Mouse (Mus musculus): Measurements from ENCODE around the gene Cdh11. TPM values are rescaled to one million over a fixed set of nuclear protein-coding genes. Genes with fewer than 3 reads are reported as not detected.
"Not testable (repeated sequence)": the region's sequence is repeated elsewhere in the genome, so short reads cannot be mapped to it uniquely, and the experiment has no call there.

The Cdh11 gene
- polyA plus RNA-seq, 1 experiment from 2014 or later = 176 TPM

- not testable (repeated sequence) for H3K27me3 ChIP-seq (ENCODE audit: control insufficient read depth, insufficient read depth, low read length); H3K4me2 ChIP-seq (replicated peaks; ENCODE audit: low read depth, low read length); H3K4me1 ChIP-seq (ENCODE audit: control insufficient read depth, insufficient read depth, low read length); ATAC-seq (ENCODE audit: low FRiP score, low TSS enrichment); H3K27ac ChIP-seq (ENCODE audit: low read depth, low read length); H3K4me3 ChIP-seq (ENCODE audit: low read length); H3K9me3 ChIP-seq (ENCODE audit: control insufficient read depth, low read length); H3K36me3 ChIP-seq (ENCODE audit: control insufficient read depth, insufficient read depth, low read length); H3K9ac ChIP-seq (ENCODE audit: low read depth, low read length)
- WGBS = 86% methylated on average over 7 of the region's 7 CpGs
These were observed 100.0 kb downstream of the Cdh11 start for GRCm38 (mm10) chr8:102685491-102685890.

DNA sequence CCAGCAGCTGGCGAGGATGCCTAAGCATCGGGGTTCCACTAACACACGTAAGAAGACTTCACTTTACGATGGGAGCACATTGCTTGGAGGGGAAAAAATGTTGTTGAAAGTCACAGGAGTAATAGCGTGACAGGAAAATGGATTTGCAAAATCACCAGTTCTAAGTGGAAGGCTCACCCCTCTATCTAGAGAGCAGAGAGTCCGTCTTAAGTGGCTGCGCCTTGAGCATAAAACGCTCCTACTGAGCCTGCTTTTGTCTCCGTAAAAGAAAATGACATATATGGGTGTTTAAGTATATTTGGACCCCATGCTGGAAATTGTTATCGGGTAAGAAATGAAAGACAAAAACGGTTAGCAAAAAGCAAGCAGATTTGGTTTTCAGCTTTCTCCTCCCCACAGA lies 100.4 kb downstream of the Cdh11 start:
- no peak overlapping the region for H3K27ac ChIP-seq (ENCODE audit: low read depth, low read length)
- no peak for ATAC-seq (ENCODE audit: low FRiP score, low TSS enrichment)
- no peaks in the 10 kb centered on the region for H3K9me3 ChIP-seq (ENCODE audit: control insufficient read depth, low read length)
- H3K36me3 ChIP-seq (ENCODE audit: control insufficient read depth, insufficient read depth, low read length) = peaks cover under 1% of the 10 kb centered on the region; the same call in 1 of the 2 replicates
- no peaks in the 10 kb centered on the region for H3K27me3 ChIP-seq (ENCODE audit: control insufficient read depth, insufficient read depth, low read length)
- no peak overlapping the region for H3K9ac ChIP-seq (ENCODE audit: low read depth, low read length)
- H3K4me1 ChIP-seq (ENCODE audit: control insufficient read depth, insufficient read depth, low read length) = no peaks in the 10 kb centered on the region
- no peak overlapping the region for H3K4me3 ChIP-seq (ENCODE audit: low read length)
- 86% methylated on average over 11 of the region's 11 CpGs for WGBS
- no peak overlapping the region for H3K4me2 ChIP-seq (replicated peaks; ENCODE audit: low read depth, low read length)

DNA sequence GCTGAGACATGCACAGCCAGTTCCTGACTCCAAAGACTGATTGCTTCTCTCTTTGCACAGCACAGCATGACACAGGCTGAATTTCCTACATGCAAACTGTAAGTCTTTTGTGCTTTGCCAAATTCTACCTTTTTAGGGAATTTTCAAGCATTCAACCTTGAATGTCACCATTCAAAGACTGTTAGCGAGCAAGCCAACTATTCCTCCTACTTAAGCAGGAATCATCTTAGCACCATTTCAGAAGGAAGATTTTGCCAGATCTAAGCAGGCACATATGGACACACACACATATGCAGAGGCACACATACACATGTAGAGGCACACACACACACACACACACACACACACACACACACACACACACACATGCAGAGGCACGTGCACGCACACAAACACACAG lies 108.3 kb downstream of the Cdh11 start:
- no peak overlapping the region for H3K4me2 ChIP-seq (replicated peaks; ENCODE audit: low read depth, low read length)
- H3K9ac ChIP-seq (ENCODE audit: low read depth, low read length) = no peak overlapping the region
- WGBS = 96% methylated on average over 3 of the region's 3 CpGs
- H3K4me1 ChIP-seq (ENCODE audit: control insufficient read depth, insufficient read depth, low read length) = no peaks in the 10 kb centered on the region
- no peaks in the 10 kb centered on the region for H3K9me3 ChIP-seq (ENCODE audit: control insufficient read depth, low read length)
- H3K36me3 ChIP-seq (ENCODE audit: control insufficient read depth, insufficient read depth, low read length) = peaks cover 30% of the 10 kb centered on the region; the same call in 1 of the 2 replicates
- H3K27me3 ChIP-seq (ENCODE audit: control insufficient read depth, insufficient read depth, low read length) = no peaks in the 10 kb centered on the region
- H3K27ac ChIP-seq (ENCODE audit: low read depth, low read length) = no peak overlapping the region
- no peak overlapping the region for H3K4me3 ChIP-seq (ENCODE audit: low read length)
- no peak for ATAC-seq (ENCODE audit: low FRiP score, low TSS enrichment)

DNA sequence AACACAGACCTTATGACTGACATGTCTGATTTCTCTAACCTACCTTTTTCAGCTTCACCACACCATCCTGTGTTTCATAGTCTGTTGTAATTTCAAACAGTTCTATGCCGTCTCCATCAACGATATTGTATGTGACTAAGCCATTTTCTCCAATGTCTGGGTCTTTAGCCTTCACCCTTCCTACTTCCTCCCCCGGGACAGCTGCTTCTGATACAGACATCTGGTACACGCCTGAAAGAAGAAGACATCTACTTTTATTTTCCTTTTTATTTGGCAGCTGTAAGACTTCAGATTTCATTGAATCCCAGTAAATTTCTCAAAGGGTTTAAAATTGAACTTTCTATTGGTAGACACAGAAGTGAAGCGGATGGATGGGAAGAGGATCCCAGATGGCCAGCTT lies 120.9 kb downstream of the Cdh11 start:
- H3K4me3 ChIP-seq (ENCODE audit: low read length); H3K9me3 ChIP-seq (ENCODE audit: control insufficient read depth, low read length); H3K4me1 ChIP-seq (ENCODE audit: control insufficient read depth, insufficient read depth, low read length); H3K27ac ChIP-seq (ENCODE audit: low read depth, low read length); H3K4me2 ChIP-seq (replicated peaks; ENCODE audit: low read depth, low read length); ATAC-seq (ENCODE audit: low FRiP score, low TSS enrichment); H3K9ac ChIP-seq (ENCODE audit: low read depth, low read length); H3K27me3 ChIP-seq (ENCODE audit: control insufficient read depth, insufficient read depth, low read length): not testable (repeated sequence)
- 79% methylated on average over 5 of the region's 5 CpGs for WGBS
- H3K36me3 ChIP-seq (ENCODE audit: control insufficient read depth, insufficient read depth, low read length) = peaks cover 46% of the 10 kb centered on the region

DNA sequence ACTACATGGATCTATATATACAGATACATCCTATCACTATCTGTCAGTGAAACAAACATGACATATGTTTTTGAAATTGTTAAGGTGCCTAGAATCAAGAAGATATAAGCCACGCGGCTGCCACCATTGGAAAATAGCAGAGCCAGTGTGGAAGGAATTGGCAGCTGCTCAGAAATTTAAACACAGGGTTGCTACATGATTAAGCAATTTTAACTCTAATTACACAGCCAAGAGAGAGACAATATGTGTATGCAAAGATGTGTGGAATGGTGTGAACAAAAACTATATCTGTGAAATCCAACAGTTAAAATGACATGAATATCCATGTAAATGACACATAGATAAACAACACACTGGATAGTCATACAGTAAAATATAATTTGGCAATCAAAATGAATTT lies 128.9 kb downstream of the Cdh11 start:
- Histone ChIP-seq H3K27ac (ENCODE audit: low read depth, low read length) (no peak overlapping the region), H3K9me3 (ENCODE audit: control insufficient read depth, low read length) (no peaks in the 10 kb centered on the region), H3K27me3 (ENCODE audit: control insufficient read depth, insufficient read depth, low read length) (no peaks in the 10 kb centered on the region), H3K9ac (ENCODE audit: low read depth, low read length) (no peak overlapping the region), H3K4me3 (ENCODE audit: low read length) (no peak overlapping the region), H3K36me3 (ENCODE audit: control insufficient read depth, insufficient read depth, low read length) (peaks cover 61% of the 10 kb centered on the region), H3K4me2 (replicated peaks; ENCODE audit: low read depth, low read length) (no peak overlapping the region), H3K4me1 (ENCODE audit: control insufficient read depth, insufficient read depth, low read length) (no peaks in the 10 kb centered on the region)
- ATAC-seq (ENCODE audit: low FRiP score, low TSS enrichment) = no peak
- 98% methylated on average over 2 of the region's 2 CpGs for WGBS

DNA sequence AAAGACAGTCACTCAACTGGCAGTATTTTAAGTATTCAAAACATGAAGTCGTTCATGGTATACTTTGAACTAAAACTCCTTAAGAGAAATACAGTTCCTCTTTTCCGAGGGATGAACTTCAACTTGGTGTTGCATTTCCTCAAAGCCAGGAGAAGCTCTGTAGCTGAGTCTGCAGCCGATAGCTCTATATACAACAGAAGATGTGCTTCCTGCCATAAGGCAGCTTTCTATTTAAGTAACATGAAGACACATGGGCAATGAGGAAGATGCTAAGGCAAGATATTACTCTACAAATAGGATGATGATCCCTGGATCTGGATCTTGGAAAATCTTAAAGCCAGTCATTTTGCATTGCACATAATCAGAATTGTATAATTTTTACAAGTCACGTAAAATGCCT lies 133.5 kb downstream of the Cdh11 start:
- H3K9ac ChIP-seq (ENCODE audit: low read depth, low read length) = no peak overlapping the region
- H3K27ac ChIP-seq (ENCODE audit: low read depth, low read length) = no peak overlapping the region
- no peak for ATAC-seq (ENCODE audit: low FRiP score, low TSS enrichment)
- H3K4me1 ChIP-seq (ENCODE audit: control insufficient read depth, insufficient read depth, low read length) = no peaks in the 10 kb centered on the region
- no peak overlapping the region for H3K4me2 ChIP-seq (replicated peaks; ENCODE audit: low read depth, low read length)
- H3K27me3 ChIP-seq (ENCODE audit: control insufficient read depth, insufficient read depth, low read length) = no peaks in the 10 kb centered on the region
- no peak overlapping the region for H3K4me3 ChIP-seq (ENCODE audit: low read length)
- no peaks in the 10 kb centered on the region for H3K9me3 ChIP-seq (ENCODE audit: control insufficient read depth, low read length)
- H3K36me3 ChIP-seq (ENCODE audit: control insufficient read depth, insufficient read depth, low read length) = peaks cover 58% of the 10 kb centered on the region
- 76% methylated on average over 4 of the region's 4 CpGs for WGBS

- no peaks in the 10 kb centered on the region for H3K36me3 ChIP-seq (ENCODE audit: control insufficient read depth, insufficient read depth, low read length)
- no peaks in the 10 kb centered on the region for H3K4me1 ChIP-seq (ENCODE audit: control insufficient read depth, insufficient read depth, low read length)
- no peak overlapping the region for H3K27ac ChIP-seq (ENCODE audit: low read depth, low read length)
- no peak overlapping the region for H3K4me2 ChIP-seq (replicated peaks; ENCODE audit: low read depth, low read length)
- no peaks in the 10 kb centered on the region for H3K9me3 ChIP-seq (ENCODE audit: control insufficient read depth, low read length)
- H3K4me3 ChIP-seq (ENCODE audit: low read length) = no peak overlapping the region
- no peak for ATAC-seq (ENCODE audit: low FRiP score, low TSS enrichment)
- no peak overlapping the region for H3K9ac ChIP-seq (ENCODE audit: low read depth, low read length)
- WGBS = 81% methylated on average over 3 of the region's 3 CpGs
- H3K27me3 ChIP-seq (ENCODE audit: control insufficient read depth, insufficient read depth, low read length) = no peaks in the 10 kb centered on the region
These were observed 158.3 kb downstream of the Cdh11 start for GRCm38 (mm10) chr8:102627151-102627550.

DNA sequence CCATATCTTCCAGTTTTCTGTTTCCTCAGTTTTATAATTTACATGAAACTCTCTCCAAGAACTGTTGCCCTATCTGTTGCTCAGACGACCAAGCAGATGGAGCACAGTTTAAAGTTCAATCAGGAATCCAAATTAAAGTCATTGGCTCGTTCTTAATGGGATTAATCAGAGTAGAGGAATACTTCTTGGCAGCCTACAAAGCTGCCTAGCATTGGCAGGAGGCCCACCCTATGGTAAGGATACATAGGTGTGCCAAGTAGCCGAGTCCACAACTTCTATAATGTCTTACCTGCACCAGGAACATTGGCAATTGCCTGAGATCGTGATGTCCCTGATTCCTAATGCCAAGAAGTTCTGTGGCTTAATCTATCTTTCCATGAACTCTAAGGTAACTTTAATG lies 173.3 kb downstream of the Cdh11 start:
- H3K36me3 ChIP-seq (ENCODE audit: control insufficient read depth, insufficient read depth, low read length) = no peaks in the 10 kb centered on the region
- no peaks in the 10 kb centered on the region for H3K27me3 ChIP-seq (ENCODE audit: control insufficient read depth, insufficient read depth, low read length)
- no peaks in the 10 kb centered on the region for H3K4me1 ChIP-seq (ENCODE audit: control insufficient read depth, insufficient read depth, low read length)
- no peak overlapping the region for H3K4me3 ChIP-seq (ENCODE audit: low read length)
- H3K9ac ChIP-seq (ENCODE audit: low read depth, low read length) = no peak overlapping the region
- no peak overlapping the region for H3K4me2 ChIP-seq (replicated peaks; ENCODE audit: low read depth, low read length)
- ATAC-seq (ENCODE audit: low FRiP score, low TSS enrichment) = no peak
- H3K27ac ChIP-seq (ENCODE audit: low read depth, low read length) = no peak overlapping the region
- WGBS = 83% methylated on average over 4 of the region's 4 CpGs
- H3K9me3 ChIP-seq (ENCODE audit: control insufficient read depth, low read length) = no peaks in the 10 kb centered on the region

- H3K4me1 ChIP-seq (ENCODE audit: control insufficient read depth, insufficient read depth, low read length) = no peaks in the 10 kb centered on the region
- no peaks in the 10 kb centered on the region for H3K27me3 ChIP-seq (ENCODE audit: control insufficient read depth, insufficient read depth, low read length)
- no peak overlapping the region for H3K9ac ChIP-seq (ENCODE audit: low read depth, low read length)
- H3K4me3 ChIP-seq (ENCODE audit: low read length) = no peak overlapping the region
- no peak for ATAC-seq (ENCODE audit: low FRiP score, low TSS enrichment)
- H3K4me2 ChIP-seq (replicated peaks; ENCODE audit: low read depth, low read length) = no peak overlapping the region
- WGBS = 59% methylated on average over 4 of the region's 4 CpGs
- no peak overlapping the region for H3K27ac ChIP-seq (ENCODE audit: low read depth, low read length)
- H3K9me3 ChIP-seq (ENCODE audit: control insufficient read depth, low read length) = no peaks in the 10 kb centered on the region
- H3K36me3 ChIP-seq (ENCODE audit: control insufficient read depth, insufficient read depth, low read length) = no peaks in the 10 kb centered on the region
These were observed 184.1 kb downstream of the Cdh11 start for GRCm38 (mm10) chr8:102601327-102601726.

- no peak overlapping the region for H3K4me3 ChIP-seq (ENCODE audit: low read length)
- H3K9ac ChIP-seq (ENCODE audit: low read depth, low read length) = no peak overlapping the region
- 2% methylated on average over 3 of the region's 3 CpGs for WGBS
- no peak overlapping the region for H3K27ac ChIP-seq (ENCODE audit: low read depth, low read length)
- H3K27me3 ChIP-seq (ENCODE audit: control insufficient read depth, insufficient read depth, low read length) = no peaks in the 10 kb centered on the region
- H3K9me3 ChIP-seq (ENCODE audit: control insufficient read depth, low read length) = no peaks in the 10 kb centered on the region
- no peak overlapping the region for H3K4me2 ChIP-seq (replicated peaks; ENCODE audit: low read depth, low read length)
- ATAC-seq (ENCODE audit: low FRiP score, low TSS enrichment) = peak; percentile 96
- H3K4me1 ChIP-seq (ENCODE audit: control insufficient read depth, insufficient read depth, low read length) = no peaks in the 10 kb centered on the region
- no peaks in the 10 kb centered on the region for H3K36me3 ChIP-seq (ENCODE audit: control insufficient read depth, insufficient read depth, low read length)
These were observed 188.9 kb downstream of the Cdh11 start for GRCm38 (mm10) chr8:102596523-102596922.

Measured in kidney, embryonic 14.5 days (tissue).